Mouse (Mus musculus): ENCODE measurements around the gene Sars2.

DNA sequence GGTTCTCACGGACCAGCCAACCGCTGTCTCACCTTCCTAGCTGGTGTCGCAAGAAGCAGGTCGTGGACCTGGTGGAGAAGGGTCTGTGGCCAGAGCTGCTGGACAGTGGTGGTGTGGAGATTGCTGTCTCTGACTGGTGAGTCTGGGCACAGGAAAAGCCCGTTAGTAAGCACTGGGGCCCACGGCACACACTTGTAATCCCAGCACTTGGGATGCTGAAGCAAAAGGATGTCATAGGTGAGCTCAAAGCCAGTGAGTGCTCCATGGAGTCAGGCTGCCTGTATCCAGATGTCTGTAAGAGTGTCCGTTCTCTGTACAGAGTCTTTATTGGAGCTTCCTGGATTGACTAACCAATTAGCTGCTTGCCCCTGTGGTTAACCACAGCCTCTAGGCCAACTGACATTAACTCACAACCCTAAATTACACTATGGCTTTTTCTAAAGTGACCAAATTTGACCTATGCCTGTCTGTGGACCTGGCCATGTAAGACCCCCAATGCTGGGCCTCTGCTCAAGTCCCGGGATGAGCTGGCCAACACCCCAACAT, 46.8 kb upstream of the Sars2 start:
- TF ChIP-seq POLR2AphosphoS2 (IDR thresholded peaks at IDR 0.05; ENCODE audit: insufficient read length, low read depth) (no peak), CEBPB (IDR thresholded peaks at IDR 0.05; ENCODE audit: insufficient read depth, poor library complexity, severe bottlenecking) (no peak), POLR2A (IDR thresholded peaks at IDR 0.05; ENCODE audit: insufficient read length, low read depth) (no peak), MYOG (IDR thresholded peaks at IDR 0.05; ENCODE audit: control insufficient read depth in 1 of 3, insufficient read depth in 1 of 3, insufficient read length in 2 of 3, low read depth in 2 of 3) (no peak), MYOD1 (IDR thresholded peaks at IDR 0.05; ENCODE audit: control insufficient read depth in 1 of 3, insufficient read length in 2 of 3, low read depth in 2 of 3) (no peak), MAX (IDR thresholded peaks at IDR 0.05; ENCODE audit: low read depth) (no peak), USF1 (IDR thresholded peaks at IDR 0.05; ENCODE audit: low read depth) (no peak), TCF12 (IDR thresholded peaks at IDR 0.05; ENCODE audit: insufficient read depth, poor library complexity, severe bottlenecking) (no peak), E2F4 (IDR thresholded peaks at IDR 0.05; ENCODE audit: insufficient read depth) (no peak), REST (IDR thresholded peaks at IDR 0.05; ENCODE audit: insufficient read depth, insufficient read length) (no peak)

Measured in myocyte (in vitro differentiated cells).